Mouse (Mus musculus): ENCODE measurements at regions not wholly inside any gene's neighbourhood (a gene's known extent, or its start where the extent isn't known, plus 50 kb on each side); places are given as distances from the start of the nearest gene placed in this dataset.

- DNase-seq (ENCODE audit: low spot score in 2 of 2): peak in 1 of 2 experiments; percentile 16
These were observed 136.5 kb upstream of the Foxn2 start for GRCm38 (mm10) chr17:88303991-88304390.

GRCm38 (mm10) chr17:88305165-88305564 is 135.3 kb upstream of the Foxn2 start:
- DNase-seq (ENCODE audit: low spot score in 2 of 2): no peak

GRCm38 (mm10) chr17:88306325-88306724 is 134.2 kb upstream of the Foxn2 start:
- DNase-seq (ENCODE audit: low spot score in 2 of 2): no peak

GRCm38 (mm10) chr17:88307082-88307481 is 133.4 kb upstream of the Foxn2 start:
- DNase-seq (ENCODE audit: low spot score in 2 of 2): no peak

GRCm38 (mm10) chr17:88307826-88308225 is 132.7 kb upstream of the Foxn2 start:
- DNase-seq (ENCODE audit: low spot score in 2 of 2): no peak

- DNase-seq (ENCODE audit: low spot score in 2 of 2): no peak
These were observed 127.6 kb upstream of the Foxn2 start for GRCm38 (mm10) chr17:88312876-88313275.

GRCm38 (mm10) chr17:88316213-88316967 is 124.1 kb upstream of the Foxn2 start:
- peak; percentile 7 to 31 for DNase-seq (ENCODE audit: low spot score in 2 of 2)

GRCm38 (mm10) chr17:88317311-88317710 is 123.2 kb upstream of the Foxn2 start:
- DNase-seq (ENCODE audit: low spot score in 2 of 2): no peak

- DNase-seq (ENCODE audit: low spot score in 2 of 2): no peak
These were observed 122.7 kb upstream of the Foxn2 start for GRCm38 (mm10) chr17:88317806-88318205.

GRCm38 (mm10) chr17:88318207-88318791 is 122.2 kb upstream of the Foxn2 start:
- DNase-seq (ENCODE audit: low spot score in 2 of 2): no peak

- no peak for DNase-seq (ENCODE audit: low spot score in 2 of 2)
These were observed 121.6 kb upstream of the Foxn2 start for GRCm38 (mm10) chr17:88318936-88319335.

- no peak for DNase-seq (ENCODE audit: low spot score in 2 of 2)
These were observed 119.8 kb upstream of the Foxn2 start for GRCm38 (mm10) chr17:88320686-88321085.

- no peak for DNase-seq (ENCODE audit: low spot score in 2 of 2)
These were observed 115.1 kb upstream of the Foxn2 start for GRCm38 (mm10) chr17:88325326-88325909.

- peak; percentile 7 to 63 for DNase-seq (ENCODE audit: low spot score in 2 of 2)
These were observed 114.4 kb upstream of the Foxn2 start for GRCm38 (mm10) chr17:88325910-88326739.

GRCm38 (mm10) chr17:88326740-88327123 is 113.8 kb upstream of the Foxn2 start:
- DNase-seq (ENCODE audit: low spot score in 2 of 2): no peak

- DNase-seq (ENCODE audit: low spot score in 2 of 2): no peak
These were observed 112.7 kb upstream of the Foxn2 start for GRCm38 (mm10) chr17:88327791-88328190.

- DNase-seq (ENCODE audit: low spot score in 2 of 2): no peak
These were observed 111.7 kb upstream of the Foxn2 start for GRCm38 (mm10) chr17:88328807-88329206.

GRCm38 (mm10) chr17:88329715-88330114 is 110.8 kb upstream of the Foxn2 start:
- DNase-seq (ENCODE audit: low spot score in 2 of 2): no peak

GRCm38 (mm10) chr17:88330129-88330528 is 110.4 kb upstream of the Foxn2 start:
- DNase-seq (ENCODE audit: low spot score in 2 of 2): no peak

GRCm38 (mm10) chr17:88333816-88334215 is 106.7 kb upstream of the Foxn2 start:
- no peak for DNase-seq (ENCODE audit: low spot score in 2 of 2)

GRCm38 (mm10) chr17:88335271-88335670 is 105.2 kb upstream of the Foxn2 start:
- no peak for DNase-seq (ENCODE audit: low spot score in 2 of 2)

Measured in layer of hippocampus, adult 18-20 months (tissue).